ENCODE assay signal across 28 mouse cellular contexts in the genomic region with DNA sequence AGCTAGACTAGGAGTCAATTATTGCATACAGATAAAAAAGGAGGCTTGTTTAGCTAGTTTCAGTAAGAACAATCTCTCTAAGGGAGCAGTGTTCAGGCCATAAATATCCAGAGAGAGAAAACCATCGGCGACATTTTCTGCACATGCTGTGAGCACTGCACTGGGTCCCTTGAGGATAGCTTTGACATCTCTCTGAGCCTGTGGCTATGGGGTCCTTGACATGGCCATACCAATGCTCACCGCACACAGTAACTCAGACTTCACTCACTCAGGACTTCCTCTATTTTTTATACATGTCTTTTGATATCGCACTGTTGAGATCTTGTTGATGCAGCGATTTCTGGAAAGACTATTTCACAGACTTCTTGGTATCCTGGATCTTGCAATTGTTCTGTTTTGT. TPM values are rescaled to one million over a fixed set of nuclear protein-coding genes. Genes with fewer than 3 reads are reported as not detected.
DNase-seq lines count a peak whose midpoint lies in the region; ATAC-seq lines count a peak whose summit lies in the region.
"Had no signal": no experiment of that assay in that cellular context is flagged by ENCODE, and none has a peak within 500 bp of the region (broad histone marks: within the 10 kb centered on the region; RNA-seq: fewer than 3 reads in every experiment).

No protein-coding gene starts in this region.

- H3K27ac ChIP-seq in liver, embryonic 11.5 days (ENCODE audit: low read depth, low read length) = no peak overlapping the region
- H3K27ac ChIP-seq: embryonic facial prominence, embryonic 10.5 days; embryonic facial prominence, embryonic 12.5 days; forebrain, embryonic 13.5 days; forebrain, embryonic 15.5 days had no signal

- ATAC-seq in granulocyte monocyte progenitor cell, adult 5-6 weeks (replicated peaks; ENCODE audit: poor library complexity, severe bottlenecking) = peak; percentile 36
- peak; percentile 57; the same call in 1 of the 2 replicates for ATAC-seq in neutrophil, adult 5-6 weeks (ENCODE audit: extremely low read depth, insufficient number of reproducible peaks, low FRiP score, poor library complexity, severe bottlenecking)
- ATAC-seq in liver, embryonic 11.5 days (replicated peaks; ENCODE audit: low FRiP score) = no peak
- ATAC-seq: forebrain, embryonic 13.5 days; forebrain, embryonic 15.5 days had no signal

- no peaks in the 10 kb centered on the region for H3K9me3 ChIP-seq in liver, embryonic 11.5 days (ENCODE audit: control insufficient read depth, low read length)
- H3K9me3 ChIP-seq: embryonic facial prominence, embryonic 10.5 days; embryonic facial prominence, embryonic 12.5 days; forebrain, embryonic 13.5 days; forebrain, embryonic 15.5 days had no signal

- no peak overlapping the region for H3K4me2 ChIP-seq in liver, embryonic 11.5 days
- H3K4me2 ChIP-seq: embryonic facial prominence, embryonic 12.5 days; forebrain, embryonic 13.5 days; forebrain, embryonic 15.5 days had no signal

- H3K4me1 ChIP-seq in liver, embryonic 11.5 days (replicated peaks; ENCODE audit: control insufficient read depth, insufficient read depth, low read length) = no peaks in the 10 kb centered on the region; the same call in 1 of the 2 replicates
- H3K4me1 ChIP-seq: embryonic facial prominence, embryonic 10.5 days; embryonic facial prominence, embryonic 12.5 days; forebrain, embryonic 13.5 days; forebrain, embryonic 15.5 days had no signal

- H3K9ac ChIP-seq in liver, embryonic 11.5 days (ENCODE audit: low read depth, low read length) = no peak overlapping the region
- H3K9ac ChIP-seq: embryonic facial prominence, embryonic 12.5 days; forebrain, embryonic 13.5 days; forebrain, embryonic 15.5 days had no signal

- H3K4me3 ChIP-seq in liver, embryonic 11.5 days (ENCODE audit: low read depth, low read length) = no peak overlapping the region
- H3K4me3 ChIP-seq: embryonic facial prominence, embryonic 10.5 days; embryonic facial prominence, embryonic 12.5 days; forebrain, embryonic 13.5 days; forebrain, embryonic 15.5 days had no signal

- peak; percentile 71 for DNase-seq in heart, adult 11 months
- no peak for DNase-seq in heart, adult 8-10 months (ENCODE audit: low spot score)
- DNase-seq in B cell, adult 2 months = peak; percentile 31 to 40
- no peak for DNase-seq in urinary bladder, postnatal 25 days (ENCODE audit: low spot score)
- DNase-seq in urinary bladder, postnatal 14 days (ENCODE audit: low spot score) = no peak
- DNase-seq in liver, embryonic 11.5 days (ENCODE audit: low spot score) = no peak
- DNase-seq: adrenal gland, adult 2 months; adrenal gland, postnatal 10 days; adrenal gland, postnatal 25 days; cerebellum, adult 11 months; cerebellum, adult 18-20 months; cerebellum, adult 8-10 months; cerebellum, adult 9-11 months; cerebellum, postnatal 14 days; cerebellum, postnatal 36 days had no signal

- H3K27me3 ChIP-seq in liver, embryonic 11.5 days (replicated peaks; ENCODE audit: control insufficient read depth, insufficient read depth, low read length) = no peaks in the 10 kb centered on the region
- H3K27me3 ChIP-seq: embryonic facial prominence, embryonic 12.5 days; forebrain, embryonic 13.5 days; forebrain, embryonic 15.5 days had no signal

- H3K36me3 ChIP-seq in liver, embryonic 11.5 days (ENCODE audit: control insufficient read depth, insufficient read depth, low read length) = no peaks in the 10 kb centered on the region
- H3K36me3 ChIP-seq: embryonic facial prominence, embryonic 10.5 days; embryonic facial prominence, embryonic 12.5 days; forebrain, embryonic 15.5 days had no signal

- WGBS in liver, embryonic 11.5 days = 87% methylated on average over 5 of the region's 5 CpGs

RNA-seq across cellular contexts. Expression of a gene that starts 3.6 kb away (rescaled TPM):
- 1 to 10 TPM; 2.0 to 4.6 (median 2.9) TPM for total RNA-seq in heart, adult 8-10 months (2022)
- 7.4 and 8.6 TPM in 2 replicates for total RNA-seq in granulocyte monocyte progenitor cell, adult 5-6 weeks (2014; fragmentation: Nextera tagmentation)
- total RNA-seq in granulocyte monocyte progenitor cell, adult 5-6 weeks (2017) = 3.6 and 6.3 TPM in 2 replicates
- total RNA-seq in neutrophil, adult 5-6 weeks (2017) = 1.2 and 1.3 TPM in 2 replicates
- 2.8 and 3.6 TPM in 2 replicates for polyA plus RNA-seq in liver, embryonic 11.5 days (2014; fragmentation: Nextera tagmentation; extraction: Ambion mirVana)
- polyA plus RNA-seq: C2C12 had no signal

RNA-seq across cellular contexts. Expression of a gene that starts 37.9 kb away (rescaled TPM):
- not detected for total RNA-seq in heart, adult 8-10 months (2022)
- total RNA-seq in granulocyte monocyte progenitor cell, adult 5-6 weeks (2014; fragmentation: Nextera tagmentation) = not detected in 2 replicates
- not detected in 2 replicates for total RNA-seq in granulocyte monocyte progenitor cell, adult 5-6 weeks (2017)
- not detected in 2 replicates for total RNA-seq in neutrophil, adult 5-6 weeks (2017)
- not detected in 2 replicates for polyA plus RNA-seq in liver, embryonic 11.5 days (2014; fragmentation: Nextera tagmentation; extraction: Ambion mirVana)
- total RNA-seq: adrenal gland, adult 2 months; adrenal gland, postnatal 10 days; adrenal gland, postnatal 25 days; adrenal gland, postnatal 4 days; MEL had no signal
- polyA plus RNA-seq: adrenal gland, adult 2 months; C2C12; cortical plate, adult 2 months; forebrain, embryonic 11.5 days had no signal

RNA-seq across cellular contexts. Expression of a gene that starts 53.6 kb away (rescaled TPM):
- total RNA-seq in heart, adult 8-10 months (2022) = 1 to 10 TPM in 1 of 4 experiments, under 1 TPM in 3; 0.49 to 1.4 (median 0.76) TPM
- total RNA-seq in granulocyte monocyte progenitor cell, adult 5-6 weeks (2014; fragmentation: Nextera tagmentation) = 0.30 and 0.47 TPM in 2 replicates
- 0.05 TPM in 1 of 2 replicates, not detected in the other for total RNA-seq in granulocyte monocyte progenitor cell, adult 5-6 weeks (2017)
- 56.6 and 61.7 TPM in 2 replicates for total RNA-seq in neutrophil, adult 5-6 weeks (2017)
- polyA plus RNA-seq in liver, embryonic 11.5 days (2014; fragmentation: Nextera tagmentation; extraction: Ambion mirVana) = 2.0 and 2.3 TPM in 2 replicates
- total RNA-seq: ES-E14, MEL had no signal
- polyA plus RNA-seq: C2C12 had no signal

RNA-seq across cellular contexts. Expression of a gene that starts 55.4 kb away (rescaled TPM):
- under 1 TPM in 2 of 4 experiments, not detected in 2; 0.13 to 0.23 TPM for total RNA-seq in heart, adult 8-10 months (2022)
- 17.4 and 20.6 TPM in 2 replicates for total RNA-seq in granulocyte monocyte progenitor cell, adult 5-6 weeks (2014; fragmentation: Nextera tagmentation)
- 24.2 and 29.3 TPM in 2 replicates for total RNA-seq in granulocyte monocyte progenitor cell, adult 5-6 weeks (2017)
- 50.7 and 55.6 TPM in 2 replicates for total RNA-seq in neutrophil, adult 5-6 weeks (2017)
- 2.3 and 2.8 TPM in 2 replicates for polyA plus RNA-seq in liver, embryonic 11.5 days (2014; fragmentation: Nextera tagmentation; extraction: Ambion mirVana)
- total RNA-seq: adrenal gland, adult 2 months; MEL had no signal
- polyA plus RNA-seq: adrenal gland, adult 2 months; brain, embryonic 14.5 days; C2C12; cortical plate, adult 2 months had no signal

Comparison
In these comparisons a context has a peak if more than half of its experiments do, and no peak if none do; other contexts are left out.
1. DNase-seq: peak in heart, adult 11 months (single experiment) and B cell, adult 2 months (2 of 2); none in heart, adult 8-10 months (single experiment), urinary bladder, postnatal 25 days (single experiment), urinary bladder, postnatal 14 days (single experiment) and liver, embryonic 11.5 days (single experiment).
2. RNA of a gene that starts 53.6 kb away (total RNA-seq): 56.6 to 61.7 TPM in neutrophil, adult 5-6 weeks; 0.49 to 1.4 TPM in heart, adult 8-10 months and 0.05 to 0.47 TPM in granulocyte monocyte progenitor cell, adult 5-6 weeks; every median in the first group is over 10 times any median in the second.